Mouse (Mus musculus) heart, postnatal 0 days (tissue): Measurements from ENCODE around the gene Nup210l.
"Not testable (repeated sequence)": the region's sequence is repeated elsewhere in the genome, so short reads cannot be mapped to it uniquely, and the experiment has no call there.

Experiments
- CTCF ChIP-seq: IDR thresholded peaks from 2 replicates; pipeline ENCODE4 v1.5.1; 2016; ENCODE audit warnings: antibody characterized with exemption, control low read depth, low read depth
- EP300 ChIP-seq: IDR thresholded peaks from 2 replicates; pipeline ENCODE4 v1.6.1; 2016; ENCODE audit warnings: antibody characterized with exemption, low read depth

DNA sequence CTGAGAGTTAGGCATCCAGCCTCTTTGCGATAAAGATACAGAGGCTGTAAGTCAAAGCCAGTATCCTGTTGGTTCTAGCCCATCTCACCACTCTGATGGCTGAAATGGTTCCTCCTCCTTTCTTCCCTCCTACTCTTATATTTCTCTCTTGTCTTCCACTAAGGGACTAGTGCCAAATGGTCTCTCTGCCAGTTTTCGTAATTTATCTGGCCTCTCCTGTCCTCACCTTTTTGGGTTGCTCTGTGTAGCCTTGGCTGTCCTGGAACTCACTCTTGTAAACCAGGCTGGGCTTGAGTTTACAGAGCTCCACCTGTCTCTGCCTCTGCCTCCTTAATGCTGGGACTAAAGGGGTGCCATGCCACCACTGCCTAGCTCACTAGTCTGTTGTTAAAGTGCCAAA is 148.7 kb downstream of the Nup210l start:
- not testable (repeated sequence) for TF ChIP-seq CTCF, EP300
